Mouse (Mus musculus) inflammation-experienced regulatory T-cells, adult 6 months (primary cell): ENCODE results near the gene Ttc30b. TPM values are rescaled to one million over a fixed set of nuclear protein-coding genes. Genes with fewer than 3 reads are reported as not detected.
"Not testable (repeated sequence)": the region's sequence is repeated elsewhere in the genome, so short reads cannot be mapped to it uniquely, and the experiment has no call there.

Source experiments
- ATAC-seq: one replicate; pipeline ENCODE4 v1.8.0; 2017
- polyA plus RNA-seq, 3 experiments: library from polyadenylated mRNA; unstranded; fragments of 100-300 nt; shearing (Covaris generic); gene quantifications; one replicate each; pipeline ENCODE4 v1.2.1; 2017

Ttc30b gene
- polyA plus RNA-seq = 1 to 10 TPM in 2 of 3 experiments, under 1 TPM in 1; 0.74 to 2.6 (median 1.7) TPM

DNA sequence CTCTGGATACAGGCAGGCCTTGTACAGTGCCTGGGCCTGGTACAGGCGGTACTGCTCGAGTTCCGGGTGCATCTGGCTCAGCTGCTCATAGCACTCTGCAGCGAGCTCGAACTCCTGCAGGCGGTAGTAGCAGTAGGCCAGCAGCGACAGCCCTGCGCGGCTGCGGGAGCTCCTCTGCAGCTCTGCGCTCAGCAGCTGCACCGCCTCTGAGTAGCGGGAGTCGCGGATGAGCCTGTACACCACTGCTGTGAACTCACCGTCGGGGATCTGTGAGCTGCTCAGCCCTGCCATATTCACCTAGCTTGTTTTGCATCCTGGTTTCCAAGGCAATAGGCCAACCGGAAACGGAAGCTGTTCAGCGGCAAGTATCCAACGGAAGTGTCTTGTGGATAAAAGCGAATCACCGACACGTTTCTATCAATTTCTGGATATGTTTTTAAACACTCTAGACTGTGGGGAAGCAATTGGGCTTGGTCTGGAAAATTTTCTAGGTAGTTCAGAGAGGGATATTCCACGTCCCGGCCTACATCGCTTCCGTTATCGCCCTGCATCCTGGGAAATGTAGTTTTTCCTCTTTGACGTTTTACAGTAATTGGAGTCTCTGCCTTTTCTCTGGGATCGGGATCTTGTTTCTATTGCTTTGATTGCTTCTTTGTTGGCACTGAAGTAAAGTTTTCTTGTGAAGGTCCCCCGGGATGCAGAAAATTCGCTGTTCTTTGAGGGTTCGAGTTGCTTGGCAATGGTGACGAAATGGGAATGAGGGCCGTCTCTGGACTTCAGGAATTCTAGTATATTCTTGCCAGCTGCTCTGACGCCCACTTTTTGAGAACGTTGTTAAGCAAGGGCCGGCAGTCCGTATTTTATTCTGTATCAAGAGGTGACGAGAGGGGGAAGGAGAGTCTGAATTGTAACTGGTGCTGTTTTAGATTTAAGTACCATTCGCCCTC is at the start of gene Ttc30b:
TSS of gene Ttc30b (minus strand) at position 469 of the 947 bp plus-strand sequence.
- ATAC-seq = peak; percentile 99

DNA sequence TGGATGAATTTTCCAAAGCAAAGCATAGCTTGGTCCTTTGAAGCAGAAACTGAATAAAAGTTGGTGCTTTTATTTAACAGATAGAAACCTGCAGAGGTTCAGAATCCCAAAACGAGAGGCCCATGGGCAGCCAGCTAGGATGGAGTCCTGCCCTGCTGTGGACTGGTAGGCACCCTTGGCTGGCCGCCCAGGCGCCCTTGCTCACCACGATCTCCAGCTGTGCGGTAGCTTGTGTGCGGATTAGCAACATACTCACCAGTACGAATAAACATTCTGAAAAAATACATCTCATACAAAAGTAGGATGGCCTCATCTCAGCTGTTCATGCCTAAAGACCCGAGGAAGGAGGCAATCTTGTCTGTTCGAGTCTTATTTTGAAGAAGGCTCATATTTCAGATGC is 49.4 kb upstream of the Ttc30b start:
- no peak for ATAC-seq

DNA sequence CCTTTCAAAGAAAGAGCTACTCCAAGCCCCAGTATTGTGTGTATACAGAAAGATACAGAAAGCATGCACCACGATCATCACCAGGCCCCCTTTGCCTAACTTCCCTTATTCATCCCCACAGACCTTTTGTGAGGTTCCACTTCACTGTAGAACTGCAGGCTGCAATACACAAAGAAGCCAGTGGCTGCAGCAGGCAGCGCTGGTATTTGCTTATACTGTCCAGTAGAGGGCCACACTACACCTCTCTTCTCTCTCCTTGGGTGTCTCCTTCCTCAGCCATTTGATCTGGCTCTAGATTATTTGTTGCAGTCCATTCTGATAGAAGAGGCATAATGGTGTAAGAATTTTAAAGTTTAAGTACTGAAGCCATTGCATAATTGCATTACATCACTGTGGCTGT is 46.7 kb upstream of the Ttc30b start:
- peak; percentile 75 for ATAC-seq

DNA sequence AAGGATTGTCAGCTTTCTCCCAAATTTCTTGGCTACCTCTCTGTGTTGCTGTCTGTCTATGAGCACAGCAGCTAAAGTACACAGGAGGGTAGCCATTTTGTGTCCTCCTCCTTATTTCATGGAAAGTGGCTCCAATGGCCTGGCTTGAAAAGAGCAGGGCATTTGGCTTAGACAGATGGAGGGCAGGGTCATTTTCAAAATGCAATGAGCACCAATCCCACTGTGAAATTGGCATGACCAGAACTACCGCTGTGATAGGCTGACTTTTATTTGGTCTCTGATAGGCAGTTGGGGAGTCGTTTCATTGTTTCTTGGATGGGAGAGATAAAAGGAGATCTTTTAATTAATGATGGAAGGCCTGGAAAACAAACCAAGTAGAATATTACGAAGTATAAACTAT is 45.5 kb upstream of the Ttc30b start:
- no peak for ATAC-seq

DNA sequence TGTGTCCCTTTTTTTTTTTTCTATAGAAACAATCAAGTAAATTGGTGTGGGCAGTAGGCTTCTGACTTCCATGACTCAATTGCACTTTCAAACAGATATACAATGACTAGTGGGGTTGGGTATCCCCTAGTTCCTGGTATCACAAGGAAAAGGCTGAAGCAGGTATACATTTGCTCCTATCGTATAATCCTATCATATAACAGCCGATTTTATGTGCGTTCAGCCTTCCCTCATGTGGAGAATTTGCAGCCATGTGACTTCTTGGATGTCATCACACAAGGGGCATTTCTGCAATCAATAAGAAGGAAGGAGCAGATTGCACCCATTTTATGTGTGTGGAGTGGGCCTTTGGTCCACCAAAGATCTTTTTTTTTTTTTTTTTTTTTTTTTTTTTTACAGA is 44.7 kb upstream of the Ttc30b start:
- ATAC-seq = no peak

DNA sequence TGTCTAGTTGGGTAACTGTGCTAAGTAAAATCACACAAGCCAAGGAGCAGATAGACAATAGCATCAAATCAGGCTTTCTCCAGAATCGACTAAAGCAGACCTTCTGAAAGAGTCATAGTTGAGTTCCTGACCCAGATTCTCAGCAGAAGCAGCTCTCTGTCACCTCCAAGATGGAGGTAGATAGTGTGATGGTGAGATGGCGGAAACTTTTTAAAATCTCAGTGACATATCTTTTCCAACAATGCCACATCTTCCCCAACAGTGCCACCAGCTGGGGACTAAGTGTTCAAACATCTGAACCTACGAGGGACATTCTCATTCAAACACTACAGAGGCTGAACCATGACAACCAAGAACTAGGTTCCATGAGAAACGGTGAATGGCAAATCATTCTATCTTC is 44.2 kb upstream of the Ttc30b start:
- ATAC-seq = no peak

DNA sequence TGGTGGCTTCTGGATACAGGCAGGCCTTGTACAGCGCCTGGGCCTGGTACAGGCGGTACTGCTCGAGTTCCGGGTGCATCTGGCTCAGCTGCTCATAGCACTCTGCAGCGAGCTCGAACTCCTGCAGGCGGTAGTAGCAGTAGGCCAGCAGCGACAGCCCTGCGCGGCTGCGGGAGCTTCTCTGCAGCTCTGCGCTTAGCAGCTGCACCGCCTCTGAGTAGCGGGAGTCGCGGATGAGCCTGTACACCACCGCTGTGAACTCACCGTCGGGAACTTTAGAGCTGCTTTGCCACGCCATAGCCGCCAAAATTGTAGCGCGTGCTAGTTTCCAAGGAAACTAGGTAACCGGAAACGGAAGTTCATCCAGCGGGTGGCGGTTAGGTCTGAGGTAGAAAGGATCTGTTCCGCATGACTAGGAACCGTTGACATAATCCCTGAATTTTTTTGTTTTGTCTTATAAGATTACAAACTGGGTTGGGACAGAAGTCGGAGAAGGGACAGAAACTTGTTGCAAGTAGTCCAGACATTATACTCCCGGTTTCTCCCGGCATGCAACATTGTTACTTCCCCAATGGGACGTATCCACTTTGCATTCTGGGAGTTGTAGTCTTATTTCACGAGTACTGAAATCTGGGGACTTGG is 43.2 kb upstream of the Ttc30b start, which contains the start of gene Ttc30a1:
TSS of gene Ttc30a1 (minus strand) at position 528 of the 642 bp plus-strand sequence.
- ATAC-seq = peak; percentile 89

DNA sequence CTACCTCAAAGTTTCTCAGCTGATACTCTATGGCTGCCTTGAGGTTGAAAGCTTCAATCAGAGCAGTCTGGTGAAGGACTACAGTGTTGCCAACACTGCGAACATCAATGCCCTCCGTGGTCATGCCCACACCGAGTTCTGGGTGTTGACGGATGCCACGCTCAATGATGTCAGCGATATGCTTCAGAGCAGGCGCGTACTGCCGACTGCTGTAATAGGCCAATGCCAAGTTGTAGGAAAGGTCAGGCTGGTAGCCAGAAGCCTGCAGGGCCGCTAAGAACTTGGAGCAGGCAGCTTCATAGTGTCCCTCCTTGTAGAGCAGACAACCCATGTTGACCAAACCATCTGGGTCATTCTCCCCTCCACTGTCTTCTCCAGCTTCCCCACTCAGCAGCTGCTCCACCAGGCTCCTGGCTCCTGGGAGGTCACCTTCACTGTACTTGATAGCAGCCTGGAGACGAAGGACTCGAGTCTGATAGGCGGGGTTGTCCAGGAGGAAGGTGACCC is 42.6 kb upstream of the Ttc30b start:
- not testable (repeated sequence) for ATAC-seq

DNA sequence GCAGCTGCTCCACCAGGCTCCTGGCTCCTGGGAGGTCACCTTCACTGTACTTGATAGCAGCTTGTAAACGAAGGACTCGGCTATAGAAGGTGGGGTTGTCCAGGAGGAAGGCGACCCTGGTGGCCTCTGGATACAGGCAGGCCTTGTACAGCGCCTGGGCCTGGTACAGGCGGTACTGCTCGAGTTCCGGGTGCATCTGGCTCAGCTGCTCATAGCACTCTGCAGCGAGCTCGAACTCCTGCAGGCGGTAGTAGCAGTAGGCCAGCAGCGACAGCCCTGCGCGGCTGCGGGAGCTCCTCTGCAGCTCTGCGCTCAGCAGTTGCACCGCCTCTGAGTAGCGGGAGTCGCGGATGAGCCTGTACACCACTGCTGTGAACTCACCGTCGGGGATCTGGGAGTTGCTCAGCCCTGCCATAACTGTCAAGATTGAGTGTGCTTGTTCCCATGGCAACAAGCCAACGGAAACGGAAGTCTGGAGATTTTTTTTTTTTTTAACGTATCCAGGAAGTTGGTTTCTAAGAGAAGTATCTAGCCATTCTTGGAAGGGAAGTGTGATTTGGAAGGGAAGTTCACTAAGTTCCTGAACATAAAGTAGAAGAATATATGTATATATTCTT is 39.5 kb upstream of the Ttc30b start, which contains the start of gene Ttc30a2:
TSS of gene Ttc30a2 (minus strand) at position 419 of the 617 bp plus-strand sequence.
- not testable (repeated sequence) for ATAC-seq

DNA sequence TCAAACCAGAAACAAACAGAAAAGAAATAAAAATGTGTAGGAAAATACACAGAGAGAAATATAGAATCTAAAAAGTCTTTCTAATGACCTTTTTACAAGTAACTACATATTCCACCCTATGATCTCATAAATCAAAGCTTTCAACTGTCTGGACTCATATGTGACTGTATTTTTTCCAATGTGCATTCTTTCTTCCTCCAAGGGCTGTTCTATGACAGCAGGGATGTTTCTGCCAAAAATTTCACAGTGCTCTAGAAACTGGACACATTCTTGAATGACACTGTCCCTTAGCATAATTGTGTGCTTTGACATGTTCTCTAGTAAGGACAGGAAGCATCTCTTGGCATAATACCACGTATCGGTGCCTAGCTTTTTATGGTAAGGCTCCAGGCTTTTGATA is 37.7 kb upstream of the Ttc30b start:
- not testable (repeated sequence) for ATAC-seq

DNA sequence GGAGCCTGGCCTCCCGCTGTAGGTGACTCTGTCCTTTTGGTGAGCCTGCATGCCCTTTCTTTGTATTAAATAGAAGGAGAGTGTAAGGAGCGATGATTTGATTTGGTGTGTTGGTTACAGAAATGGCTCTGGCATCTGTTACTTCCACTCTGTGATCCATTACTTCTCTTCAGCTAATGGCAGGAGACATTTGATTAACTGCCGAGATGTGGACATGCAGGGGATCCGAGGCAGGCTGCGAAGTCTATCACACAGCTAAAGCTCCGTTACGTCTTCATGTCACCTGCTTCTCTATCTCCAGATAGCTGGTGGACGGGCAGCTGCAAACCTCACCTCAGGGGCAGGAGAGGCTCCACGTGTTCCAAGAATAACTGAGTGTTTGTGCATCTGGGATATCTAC is 35.7 kb upstream of the Ttc30b start:
- no peak for ATAC-seq

DNA sequence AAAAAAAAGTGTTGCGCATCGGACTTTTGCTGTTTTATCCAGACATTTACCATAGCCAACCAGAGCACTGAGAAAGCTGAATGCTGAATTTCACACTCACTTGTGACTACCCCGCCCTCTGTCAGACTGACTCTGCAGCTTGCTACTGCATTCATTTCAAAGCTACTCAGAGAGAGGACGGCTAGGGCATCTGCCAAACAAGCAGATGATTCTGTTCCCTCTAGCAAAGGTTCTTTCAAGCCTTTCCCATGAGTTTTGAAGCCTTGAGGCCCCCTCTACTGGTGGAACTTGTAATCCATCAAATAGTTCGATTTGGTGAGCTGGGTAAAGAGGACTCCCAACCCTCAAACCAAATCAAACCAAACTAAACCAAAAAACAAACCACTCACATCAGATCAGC is 26.6 kb upstream of the Ttc30b start:
- ATAC-seq = peak; percentile 86

DNA sequence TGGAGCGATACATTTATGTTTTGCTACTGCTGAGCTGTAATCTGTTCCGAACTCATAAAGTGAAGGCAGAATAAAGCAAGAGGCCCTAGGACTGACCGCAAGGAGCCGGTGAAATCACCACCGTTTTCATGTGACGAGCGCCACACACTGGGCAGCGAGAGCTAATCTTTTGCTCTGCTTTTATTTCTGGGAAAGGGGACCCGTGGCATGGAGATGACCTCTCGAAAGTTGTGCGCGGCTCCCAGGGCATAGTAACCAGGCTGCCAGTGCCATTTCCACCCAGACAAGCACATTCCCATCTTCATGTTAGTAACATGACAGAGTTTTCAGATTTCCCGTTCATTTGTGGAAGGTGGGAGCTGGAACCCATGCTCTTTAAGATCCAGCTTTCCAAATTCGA is 26.1 kb upstream of the Ttc30b start:
- peak; percentile 59 for ATAC-seq

DNA sequence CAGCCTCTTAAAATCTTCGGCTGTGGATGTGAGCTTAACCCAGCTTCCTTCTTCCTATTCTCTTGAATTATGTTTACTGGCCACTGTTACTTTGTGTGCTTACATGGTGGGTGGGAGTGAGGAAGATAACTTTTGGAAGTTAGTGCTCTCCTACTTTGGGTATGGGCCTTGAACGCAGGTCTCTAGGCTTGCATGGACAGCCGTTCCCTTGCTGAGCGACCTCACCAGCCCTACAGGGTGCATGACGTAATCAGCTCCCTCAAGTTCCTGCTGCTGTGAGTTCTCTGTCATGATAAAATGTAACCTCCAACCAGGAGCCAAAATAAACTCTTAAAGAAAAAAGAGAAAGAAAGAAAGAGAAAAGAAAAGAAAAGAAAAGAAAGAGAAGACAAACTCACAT is 25.7 kb upstream of the Ttc30b start:
- ATAC-seq = no peak

DNA sequence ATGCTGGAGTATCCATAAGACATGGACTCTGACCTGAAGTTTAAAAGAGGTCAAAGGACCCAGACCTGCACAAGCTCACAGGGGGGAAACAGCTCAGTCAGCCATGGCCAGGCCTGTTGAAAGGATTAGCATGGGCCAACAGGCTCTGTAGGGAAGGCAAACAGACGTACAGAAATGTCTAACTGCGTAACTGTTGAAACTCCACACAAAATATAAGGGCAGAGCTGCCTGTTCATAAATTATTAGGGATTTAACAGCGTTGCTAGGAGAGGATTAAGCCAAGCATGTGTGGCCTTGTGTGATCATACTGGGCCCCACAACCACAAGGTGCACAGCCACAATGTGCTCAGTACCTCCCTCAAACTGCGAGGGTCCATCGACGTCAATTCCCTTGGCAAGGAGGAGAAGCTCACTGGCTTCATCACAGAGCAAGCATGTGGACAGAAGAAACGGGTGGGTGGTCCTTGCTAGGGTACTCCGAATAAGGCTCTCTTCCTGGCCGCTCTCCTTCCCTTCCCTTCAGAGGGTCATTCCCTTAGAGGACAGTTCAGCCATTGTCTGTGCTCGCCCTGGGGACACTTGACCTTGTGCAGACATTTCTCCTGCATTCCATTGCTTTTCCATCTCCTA is 24.9 kb upstream of the Ttc30b start:
- no peak for ATAC-seq

DNA sequence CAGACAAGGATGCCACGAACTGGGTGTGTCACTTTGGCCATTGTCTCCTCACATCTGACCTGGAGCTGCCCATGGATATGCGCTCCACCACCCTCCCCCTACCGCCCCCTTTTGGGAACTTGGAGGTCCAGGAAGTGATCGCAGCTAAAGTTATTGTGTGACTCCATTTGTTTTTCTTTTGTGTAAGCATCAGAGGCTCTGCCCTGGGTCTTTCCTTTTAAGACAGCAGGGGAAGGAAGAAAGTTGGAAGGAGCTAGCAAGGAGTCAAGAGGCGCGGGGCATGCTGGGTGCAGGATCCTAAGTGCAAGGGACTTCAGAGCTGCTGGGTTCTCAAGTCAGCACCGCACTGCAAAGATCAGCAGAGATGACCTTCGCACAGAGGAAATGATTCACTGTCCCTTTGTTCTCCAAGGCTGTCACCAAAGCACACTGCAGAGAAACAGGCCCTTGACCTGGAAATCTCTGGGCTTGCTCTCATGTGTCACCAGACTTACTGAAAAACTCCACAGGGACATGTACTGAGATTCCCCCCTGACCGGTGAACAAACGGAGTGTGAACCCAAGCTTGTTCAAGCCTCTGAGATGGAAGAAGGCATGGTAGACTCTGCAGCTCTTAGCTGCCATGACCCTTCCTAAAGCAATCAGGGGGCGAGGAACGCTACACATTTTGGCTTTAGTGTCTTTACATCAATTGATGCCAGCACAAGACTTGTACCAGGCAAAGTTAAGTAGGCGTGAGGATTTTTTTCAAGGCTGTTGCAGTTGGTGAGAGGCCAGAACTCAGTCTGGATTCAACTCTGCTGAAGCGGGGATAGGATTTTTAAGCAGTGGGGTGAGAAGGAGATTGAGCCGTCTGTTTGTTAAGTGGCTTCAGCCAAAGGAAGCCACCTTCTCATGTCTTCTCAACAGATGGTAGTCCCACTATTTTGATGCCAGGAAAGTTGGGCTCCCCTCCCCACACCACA is 22.3 kb upstream of the Ttc30b start:
- no peak for ATAC-seq

DNA sequence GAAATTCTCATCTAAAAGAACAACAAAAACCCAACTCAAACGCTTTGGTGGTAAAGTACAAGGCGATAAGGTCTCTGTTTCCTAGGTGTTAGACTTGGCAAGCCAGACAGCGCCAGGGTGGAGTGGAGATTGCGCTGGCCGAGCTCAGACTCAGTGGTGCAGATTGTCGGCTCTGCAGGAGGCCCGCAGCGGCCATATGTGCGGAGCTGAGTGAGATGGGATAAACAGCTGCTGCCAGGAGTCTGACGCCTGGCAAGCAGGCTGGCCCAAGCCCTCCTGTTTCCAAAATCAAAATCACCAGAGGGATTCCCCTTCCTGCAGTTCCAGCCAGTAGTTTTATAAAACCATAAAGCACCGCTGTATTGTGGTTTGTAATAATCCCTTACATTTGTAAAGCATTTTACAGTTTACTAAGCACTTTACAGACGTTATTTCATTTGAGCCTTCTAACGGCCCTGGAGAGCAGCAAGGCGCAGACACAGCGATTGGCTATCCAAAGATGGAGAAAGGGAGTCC is 21.5 kb upstream of the Ttc30b start:
- no peak for ATAC-seq

DNA sequence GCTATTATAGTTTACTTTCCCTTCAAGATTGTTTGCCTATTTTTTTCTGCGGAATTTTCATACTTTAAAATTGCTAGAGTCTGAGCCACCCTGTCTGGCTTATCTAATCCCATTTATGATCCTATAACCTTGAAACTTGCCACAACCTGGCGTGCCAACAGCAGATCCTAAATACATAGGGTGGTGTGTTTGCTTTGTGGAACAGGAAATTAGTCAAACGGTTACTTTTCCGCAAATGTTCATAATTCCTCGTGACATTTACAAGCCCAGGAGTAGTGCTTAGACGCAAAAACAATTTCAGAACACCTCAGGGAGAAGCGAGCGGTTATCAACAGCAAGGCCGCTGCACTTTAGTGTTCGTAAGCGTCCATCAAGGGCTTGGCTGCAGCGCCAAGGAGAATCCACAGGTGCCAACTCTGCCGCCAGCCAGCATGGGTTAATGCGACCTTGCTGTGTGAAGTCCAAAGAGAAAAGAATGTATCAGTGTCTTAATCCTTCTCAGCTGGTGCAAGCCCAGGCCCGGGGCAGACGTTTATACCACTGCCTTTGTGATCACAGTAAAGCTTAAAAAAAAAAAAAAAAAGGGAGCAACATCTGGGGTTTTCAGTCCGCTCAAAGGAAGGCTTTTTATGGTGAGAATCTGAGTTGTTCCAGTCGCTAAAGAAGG is 20.9 kb upstream of the Ttc30b start:
- ATAC-seq = no peak

DNA sequence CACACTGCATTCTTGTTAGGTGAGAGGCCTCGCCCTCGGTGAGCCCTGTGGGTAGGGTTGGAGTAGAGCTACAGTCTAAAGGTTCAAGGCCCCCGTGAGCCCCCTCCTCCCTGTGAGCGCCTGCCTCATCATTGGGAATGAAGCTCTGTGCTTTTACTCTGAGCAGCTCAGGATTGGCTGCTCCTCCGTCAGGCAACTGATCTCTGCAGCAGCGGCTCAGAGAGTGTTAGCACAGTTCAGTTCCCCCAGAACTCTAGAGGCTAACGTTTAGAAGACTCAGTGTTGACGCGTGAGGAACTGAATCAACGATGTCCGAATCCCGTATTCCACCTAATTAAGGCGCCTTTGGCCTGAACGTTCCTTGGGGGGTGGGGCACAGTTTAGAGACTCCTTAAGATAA is 17.3 kb upstream of the Ttc30b start:
- ATAC-seq = no peak

DNA sequence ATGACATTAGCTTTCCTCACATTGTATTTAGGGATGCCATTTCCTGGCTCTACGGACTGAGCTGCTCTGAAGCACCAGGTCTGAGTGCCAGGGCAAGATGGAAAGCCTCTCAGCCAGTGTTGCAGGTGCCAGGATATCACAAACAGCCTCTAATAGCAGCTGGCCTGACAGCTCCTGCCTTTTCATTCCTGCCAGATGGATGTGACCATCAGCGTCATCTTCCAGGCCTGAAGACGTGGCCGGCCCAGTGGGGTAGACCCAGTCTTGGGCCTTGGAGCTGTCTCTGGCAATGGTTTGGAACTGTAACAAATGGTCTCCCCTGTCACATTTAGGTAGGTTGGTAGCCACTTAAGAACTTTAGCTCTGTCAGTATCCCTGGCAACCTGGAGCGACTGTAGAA is 14.9 kb upstream of the Ttc30b start:
- no peak for ATAC-seq

DNA sequence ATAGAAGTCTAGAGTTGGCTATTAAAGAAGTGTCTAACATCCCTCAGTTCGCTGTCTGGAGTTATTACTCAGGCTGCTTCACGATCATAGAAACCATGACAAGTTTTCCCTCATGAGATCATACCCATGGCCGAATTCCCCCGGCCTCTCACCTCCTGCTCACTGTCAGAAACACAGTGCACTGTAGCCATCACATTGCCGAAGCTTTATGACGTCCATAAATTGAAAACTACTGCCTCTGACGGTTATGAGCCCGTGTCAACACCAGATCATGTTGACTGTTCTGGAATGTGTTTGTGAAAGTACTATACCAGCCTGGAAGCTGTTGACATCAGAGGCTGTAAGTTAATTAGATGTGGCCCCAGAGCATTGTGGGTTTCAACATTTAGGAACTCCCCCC is 12.3 kb upstream of the Ttc30b start:
- no peak for ATAC-seq
